Mouse (Mus musculus) limb, embryonic 11.5 days (tissue): Measurements from ENCODE around the gene Gm5796. TPM values are rescaled to one million over a fixed set of nuclear protein-coding genes. Genes with fewer than 3 reads are reported as not detected.
"Not testable (repeated sequence)": the region's sequence is repeated elsewhere in the genome, so short reads cannot be mapped to it uniquely, and the experiment has no call there.

Experiments
- ATAC-seq: fragments of 200-750 bp; cut with Nextera tagmentation; 2 replicates; pipeline ENCODE4 v1.8.0; 2017; ENCODE audit warnings: low read depth; ENCODE audit not compliant: insufficient number of reproducible peaks, low FRiP score, low TSS enrichment
- DNase-seq: peaks from one replicate; pipeline ENCODE4 v3.0.0-alpha.2; 2015; ENCODE audit warnings: low spot score
- H3K27ac ChIP-seq: fragments of 300-500 bp; sonication (generic); replicated peaks from 2 replicates; pipeline ENCODE4 v1.5.1; 2014; ENCODE audit warnings: low read depth, mild to moderate bottlenecking, low read length
- H3K27me3 ChIP-seq: fragments of 300-500 bp; sonication (generic); 2 replicates; pipeline ENCODE4 v1.6.1; 2014; ENCODE audit warnings: mild to moderate bottlenecking, low read length, mixed read lengths; ENCODE audit not compliant: control insufficient read depth, insufficient read depth
- H3K36me3 ChIP-seq: fragments of 300-500 bp; sonication (generic); 2 replicates; pipeline ENCODE4 v1.6.1; 2014; ENCODE audit warnings: mild to moderate bottlenecking, low read length, moderate library complexity, mixed read lengths; ENCODE audit not compliant: control insufficient read depth, insufficient read depth
- H3K4me1 ChIP-seq: fragments of 300-500 bp; sonication (generic); 2 replicates; pipeline ENCODE4 v1.6.1; 2014; ENCODE audit warnings: low read length, mixed read lengths; ENCODE audit not compliant: control insufficient read depth, insufficient read depth
- H3K4me2 ChIP-seq: fragments of 300-500 bp; sonication (generic); 2 replicates; pipeline ENCODE4 v1.6.1; 2014; ENCODE audit warnings: low read depth, mild to moderate bottlenecking, moderate library complexity; ENCODE audit not compliant: severe bottlenecking
- H3K4me3 ChIP-seq: fragments of 300-500 bp; sonication (generic); 2 replicates; pipeline ENCODE4 v1.5.1; 2014; ENCODE audit warnings: low read depth, low read length
- H3K9ac ChIP-seq: fragments of 300-500 bp; sonication (generic); 2 replicates; pipeline ENCODE4 v1.6.1; 2014; ENCODE audit warnings: mild to moderate bottlenecking, low read length
- H3K9me3 ChIP-seq: fragments of 300-500 bp; sonication (generic); 2 replicates; pipeline ENCODE4 v1.6.1; 2016; ENCODE audit warnings: low read length; ENCODE audit not compliant: control insufficient read depth
- WGBS: fragments of 180-500 bp; shearing (Covaris S2); extraction: QIAGEN DNeasy Blood & Tissue Kit; methylation state at CpG from one replicate; pipeline ENCODE4 v1.1.7; 2014; 5-methylcytosine and 5-hydroxymethylcytosine counted together
- polyA plus RNA-seq: library from polyadenylated mRNA; unstranded; fragments of >200 nt; fragmentation: Nextera tagmentation; extraction: Ambion mirVana; gene quantifications from 2 replicates; pipeline ENCODE4 v1.2.1, GENCODE M21; 2014

Gene Gm5796
- 0.14 and 0.57 TPM in 2 replicates for polyA plus RNA-seq

- DNase-seq, H3K9ac ChIP-seq, H3K4me1 ChIP-seq, H3K9me3 ChIP-seq, H3K4me2 ChIP-seq, H3K4me3 ChIP-seq, H3K36me3 ChIP-seq, H3K27ac ChIP-seq, ATAC-seq, H3K27me3 ChIP-seq: not testable (repeated sequence)
- WGBS, result no CpG with 5 or more reads among the region's 3 CpGs
These were observed at the start of gene Gm5796 for GRCm38 (mm10) chr14:4023641-4024040. Gene Gm5796 (plus strand): TSS chr14:4023941.

- 100% methylated on average over 1 of the region's 3 CpGs for WGBS
- not testable (repeated sequence) for ATAC-seq, H3K9me3 ChIP-seq, H3K4me3 ChIP-seq, H3K27ac ChIP-seq, DNase-seq, H3K27me3 ChIP-seq, H3K4me2 ChIP-seq, H3K9ac ChIP-seq, H3K4me1 ChIP-seq, H3K36me3 ChIP-seq
These were observed 25.6 kb upstream of the Gm5796 start, which contains the start of gene Gm3099 for GRCm38 (mm10) chr14:3998094-3998493. Gene Gm3099 (plus strand): TSS chr14:3998394.

- H3K36me3 ChIP-seq, H3K27me3 ChIP-seq, H3K4me3 ChIP-seq, H3K4me1 ChIP-seq, H3K9me3 ChIP-seq, H3K4me2 ChIP-seq, ATAC-seq, DNase-seq, H3K27ac ChIP-seq, H3K9ac ChIP-seq: not testable (repeated sequence)
- 65% methylated on average over 3 of the region's 3 CpGs for WGBS
These were observed 60.1 kb downstream of the Gm5796 start, which contains the start of gene Gm3115 for GRCm38 (mm10) chr14:4083820-4084219. Gene Gm3115 (plus strand): TSS chr14:4084120.

Other genes with a start within 250 kb of the Gm5796 start
- gene Gm3002, start 213.9 kb upstream of the Gm5796 start, polyA plus RNA-seq, result 0.29 and 0.44 TPM in 2 replicates
- gene Gm3033, start 177.7 kb upstream of the Gm5796 start, polyA plus RNA-seq, result not detected in 2 replicates
- 0.08 and 0.27 TPM in 2 replicates for gene Gm2916, start 139.8 kb upstream of the Gm5796 start, polyA plus RNA-seq
- not detected in 2 replicates for gene Gm3029, start 92.2 kb upstream of the Gm5796 start, polyA plus RNA-seq
- gene Gm3095, start 60.4 kb upstream of the Gm5796 start, polyA plus RNA-seq, result not detected in 2 replicates
- not detected in 2 replicates for gene Gm3099, start 25.5 kb upstream of the Gm5796 start, polyA plus RNA-seq
- not detected in 2 replicates for gene Gm3115, start 60.2 kb downstream of the Gm5796 start, polyA plus RNA-seq
- gene Gm8108, start 86.6 kb downstream of the Gm5796 start, polyA plus RNA-seq, result 0.09 and 0.54 TPM in 2 replicates
- not detected in 2 replicates for gene Gm3127, start 141.1 kb downstream of the Gm5796 start, polyA plus RNA-seq
- gene Gm2974, start 158.6 kb downstream of the Gm5796 start, polyA plus RNA-seq, result 0.13 and 0.34 TPM in 2 replicates
- gene Gm3138, start 225.7 kb downstream of the Gm5796 start, polyA plus RNA-seq, result not detected in 2 replicates